Mouse (Mus musculus) CH12.LX (cell line): Measurements from ENCODE around the gene Zfp618. TPM values are rescaled to one million over a fixed set of nuclear protein-coding genes. Genes with fewer than 3 reads are reported as not detected.

Experiments
- DNase-seq: peaks from one replicate; pipeline ENCODE4 v3.0.0-alpha.2; 2013; ENCODE audit errors: extremely low read depth
- H3K27ac ChIP-seq: 2 replicates; pipeline ENCODE4 v1.5.1; 2012; ENCODE audit warnings: low read depth, mild to moderate bottlenecking, control low read depth, moderate library complexity; ENCODE audit not compliant: insufficient read depth
- H3K27me3 ChIP-seq: replicated peaks from 2 replicates; pipeline ENCODE3; 2012; ENCODE audit warnings: inconsistent platforms
- H3K36me3 ChIP-seq, 2 experiments: replicated peaks in 1 of 2; 2 replicates each; pipeline versions ENCODE3 to v1.6.1; 2012; ENCODE audit warnings: inconsistent platforms in 1 of 2, low read length in 1 of 2, mild to moderate bottlenecking in 1 of 2, mixed read lengths in 1 of 2, moderate library complexity in 1 of 2; ENCODE audit not compliant: control insufficient read depth in 1 of 2, insufficient read depth in 1 of 2
- H3K4me1 ChIP-seq, 2 experiments: 2 replicates each; pipeline ENCODE4 v1.6.1; 2012; ENCODE audit warnings: inconsistent platforms in 1 of 2, moderate library complexity in 1 of 2; ENCODE audit not compliant: insufficient read depth in 2 of 2, control insufficient read depth in 1 of 2
- H3K4me2 ChIP-seq: 2 replicates; pipeline ENCODE4 v1.6.1; 2012; ENCODE audit warnings: low read depth, mild to moderate bottlenecking, control low read depth; ENCODE audit not compliant: poor library complexity, insufficient read depth, severe bottlenecking
- H3K4me3 ChIP-seq, 3 experiments: fragments of 150-350 bp in 1 of 3; sonication (generic) in 1 of 3; replicated peaks in 1 of 3; 2 replicates each; pipeline versions ENCODE3 to v1.5.1; 2011 to 2012; ENCODE audit warnings: low read depth in 2 of 3, low read length in 2 of 3, mild to moderate bottlenecking in 2 of 3, moderate library complexity in 2 of 3, control low read depth in 1 of 3, improper control_type of control experiment in 1 of 3, inconsistent platforms in 1 of 3, mixed read lengths in 1 of 3; ENCODE audit not compliant: poor library complexity in 1 of 3
- H3K79me2 ChIP-seq: replicated peaks from 2 replicates; pipeline ENCODE4 v1.6.1; 2012; ENCODE audit warnings: mild to moderate bottlenecking, moderate library complexity; ENCODE audit not compliant: control insufficient read depth, poor library complexity, insufficient read depth, severe bottlenecking; ENCODE audit errors: extremely low read depth
- H3K9ac ChIP-seq: 2 replicates; pipeline ENCODE4 v1.6.1; 2012; ENCODE audit warnings: low read depth, mild to moderate bottlenecking, control low read depth, moderate library complexity; ENCODE audit not compliant: insufficient read depth
- H3K9me3 ChIP-seq: replicated peaks from 2 replicates; pipeline ENCODE3; 2012; ENCODE audit warnings: low read length, inconsistent platforms, mixed read lengths
- BHLHE40 ChIP-seq: IDR thresholded peaks from 2 replicates; pipeline ENCODE4 v1.6.1; 2011; ENCODE audit warnings: mild to moderate bottlenecking, low read depth, low read length, improper control_type of control experiment
- CHD1 ChIP-seq: IDR thresholded peaks from 2 replicates; pipeline ENCODE4 v1.6.1; 2012; ENCODE audit warnings: low read depth, low read length, improper control_type of control experiment, inconsistent platforms
- CTCF ChIP-seq, 2 experiments: IDR thresholded peaks in 1 of 2; conservative IDR thresholded peaks in 1 of 2; 2 replicates each; pipeline ENCODE4 v1.5.1; 2011 to 2012; ENCODE audit warnings: low read depth in 2 of 2, low read length in 2 of 2, improper control_type of control experiment in 1 of 2, inconsistent platforms in 1 of 2, mild to moderate bottlenecking in 1 of 2, moderate library complexity in 1 of 2
- ELF1 ChIP-seq: IDR thresholded peaks from 2 replicates; pipeline ENCODE4 v1.6.1; 2014; ENCODE audit warnings: low read depth, mild to moderate bottlenecking, inconsistent platforms, low read length, improper control_type of control experiment
- EP300 ChIP-seq: IDR thresholded peaks from 2 replicates; pipeline ENCODE4 v1.6.1; 2011; ENCODE audit warnings: low read length, improper control_type of control experiment
- HCFC1 ChIP-seq: IDR thresholded peaks from 2 replicates; pipeline ENCODE4 v1.6.1; 2012; ENCODE audit warnings: low read depth, mild to moderate bottlenecking, inconsistent platforms, low read length, improper control_type of control experiment
- IRF4 ChIP-seq: IDR thresholded peaks from 2 replicates; pipeline ENCODE4 v1.6.1; 2014; ENCODE audit warnings: low read depth, mild to moderate bottlenecking, inconsistent platforms, low read length, improper control_type of control experiment
- JUN ChIP-seq: IDR thresholded peaks from 2 replicates; pipeline ENCODE4 v1.6.1; 2011; ENCODE audit warnings: low read depth, mild to moderate bottlenecking, low read length, improper control_type of control experiment, moderate library complexity; ENCODE audit not compliant: insufficient read depth
- MAX ChIP-seq: IDR thresholded peaks from 2 replicates; pipeline ENCODE4 v1.6.1; 2011; ENCODE audit warnings: low read length, improper control_type of control experiment
- MAZ ChIP-seq: IDR thresholded peaks from 2 replicates; pipeline ENCODE4 v1.6.1; 2012; ENCODE audit warnings: low read depth, mild to moderate bottlenecking, inconsistent platforms, low read length, improper control_type of control experiment, moderate library complexity
- MEF2A ChIP-seq: IDR thresholded peaks from 2 replicates; pipeline ENCODE4 v1.6.1; 2014; ENCODE audit warnings: low read depth, mild to moderate bottlenecking, inconsistent platforms, low read length, improper control_type of control experiment, borderline replicate concordance
- MYC ChIP-seq: IDR thresholded peaks from 2 replicates; pipeline ENCODE4 v1.6.1; 2011; ENCODE audit warnings: low read depth, mild to moderate bottlenecking, improper control_type of control experiment, low read length
- NELFE ChIP-seq: IDR thresholded peaks from 2 replicates; pipeline ENCODE4 v1.6.1; 2011; ENCODE audit warnings: low read depth, low read length, improper control_type of control experiment
- PAX5 ChIP-seq: IDR thresholded peaks from 2 replicates; pipeline ENCODE4 v1.6.1; 2012; ENCODE audit warnings: low read length, inconsistent platforms, mixed read lengths
- POLR2A ChIP-seq: IDR thresholded peaks from 2 replicates; pipeline ENCODE4 v1.6.1; 2011; ENCODE audit warnings: low read depth, mild to moderate bottlenecking, improper control_type of control experiment, low read length
- RAD21 ChIP-seq: IDR thresholded peaks from 2 replicates; pipeline ENCODE4 v1.6.1; 2011; ENCODE audit warnings: low read depth, mild to moderate bottlenecking, low read length, improper control_type of control experiment, moderate library complexity
- RCOR1 ChIP-seq: conservative IDR thresholded peaks from 2 replicates; pipeline ENCODE4 v1.6.1; 2012; ENCODE audit warnings: low read depth, mild to moderate bottlenecking, inconsistent platforms, low read length, improper control_type of control experiment
- SMC3 ChIP-seq: IDR thresholded peaks from 2 replicates; pipeline ENCODE4 v1.6.1; 2011; ENCODE audit warnings: low read depth, low read length, improper control_type of control experiment
- TCF12 ChIP-seq: IDR thresholded peaks from 2 replicates; pipeline ENCODE4 v1.6.1; 2014; ENCODE audit warnings: low read depth, mild to moderate bottlenecking, inconsistent platforms, low read length, improper control_type of control experiment
- UBTF ChIP-seq: IDR thresholded peaks from 2 replicates; pipeline ENCODE4 v1.6.1; 2012; ENCODE audit warnings: low read depth, mild to moderate bottlenecking, inconsistent platforms, low read length, improper control_type of control experiment, moderate library complexity
- USF2 ChIP-seq: conservative IDR thresholded peaks from 2 replicates; pipeline ENCODE4 v1.6.1; 2011; ENCODE audit warnings: low read depth, low read length, improper control_type of control experiment
- dilution Hi-C: fragments of 300-500 bp; cut with MboI; formaldehyde crosslinking; loops from 2 replicates; pipeline ENCODE4 v1.14.3; 2020; ENCODE audit warnings: low sequenced_read_pairs; ENCODE audit not compliant: extremely low pct_unique_long_range_greater_than_20kb, extremely low pct_ligation_motif_present
- in situ Hi-C: fragments of 300-500 bp; cut with MboI; formaldehyde crosslinking; loops from 3 replicates; pipeline ENCODE4 v1.14.3; 2019; ENCODE audit warnings: low sequenced_read_pairs, low pct_ligation_motif_present, low pct_unique_long_range_greater_than_20kb, mixed read lengths
- polyA plus RNA-seq: library from polyadenylated mRNA; unstranded; fragments of >175 nt; gene quantifications from 2 replicates; pipeline ENCODE4 v1.2.1, GENCODE M21; 2012; ENCODE audit warnings: low read depth; ENCODE audit not compliant: insufficient read length
- total RNA-seq, 2 experiments: library from RNA; depleted of rRNA; stranded (reverse); fragments of 300-350 nt in 1 of 2; fragments of >200 nt in 1 of 2; gene quantifications; 2 replicates each; pipeline ENCODE4 v1.2.3; 2012 to 2014

Gene Zfp618
- total and polyA plus RNA-seq, 3 experiments, result not detected

GRCm38 (mm10) chr4:63105651-63106050 lies 140.3 kb downstream of the Zfp618 start:
- no peaks in the 10 kb centered on the region for H3K36me3 ChIP-seq
- H3K27ac ChIP-seq, result no peak overlapping the region
- no peak for DNase-seq
- no peaks in the 10 kb centered on the region for H3K4me1 ChIP-seq
- in situ Hi-C loops, result loop anchor here (25.0 kb wide), 1 partner anchor 318 kb away; no protein-coding TSS in a partner anchor
- peaks cover 11% of the 10 kb centered on the region for H3K9me3 ChIP-seq
- no peak overlapping the region for H3K9ac ChIP-seq
- H3K4me2 ChIP-seq, result no peak overlapping the region
- H3K4me3 ChIP-seq, result no peak overlapping the region
- peaks cover 68% of the 10 kb centered on the region for H3K27me3 ChIP-seq
- TF ChIP-seq CHD1 (no peak), MYC (no peak), IRF4 (no peak)
- H3K79me2 ChIP-seq, result no peaks in the 10 kb centered on the region
- dilution Hi-C loops, result no loop called here

- dilution Hi-C loops (no loop called here), in situ Hi-C loops (loop anchor here (25.0 kb wide), 1 partner anchor 332 kb away; no protein-coding TSS in a partner anchor)
- Histone ChIP-seq H3K4me1 (no peaks in the 10 kb centered on the region), H3K9ac (no peak overlapping the region), H3K27me3 (peaks cover 66% of the 10 kb centered on the region), H3K27ac (no peak overlapping the region), H3K79me2 (no peaks in the 10 kb centered on the region), H3K36me3 (no peaks in the 10 kb centered on the region), H3K9me3 (peaks cover 8% of the 10 kb centered on the region), H3K4me3 (no peak overlapping the region), H3K4me2 (no peak overlapping the region)
- TF ChIP-seq RAD21, result peak; percentile 88
- TF ChIP-seq NELFE, result no peak
- peak; percentile 81 to 92 for TF ChIP-seq CTCF (conservative IDR thresholded peaks at IDR 0.05 in 1 of 2, IDR thresholded peaks at IDR 0.05 in 1 of 2; ENCODE audit: low read depth in 2 of 2, low read length in 2 of 2)
- TF ChIP-seq SMC3, result peak; percentile 87
- no peak for TF ChIP-seq TCF12
- DNase-seq, result peak; percentile 61
These were observed 153.5 kb downstream of the Zfp618 start for GRCm38 (mm10) chr4:63118639-63119437.

DNA sequence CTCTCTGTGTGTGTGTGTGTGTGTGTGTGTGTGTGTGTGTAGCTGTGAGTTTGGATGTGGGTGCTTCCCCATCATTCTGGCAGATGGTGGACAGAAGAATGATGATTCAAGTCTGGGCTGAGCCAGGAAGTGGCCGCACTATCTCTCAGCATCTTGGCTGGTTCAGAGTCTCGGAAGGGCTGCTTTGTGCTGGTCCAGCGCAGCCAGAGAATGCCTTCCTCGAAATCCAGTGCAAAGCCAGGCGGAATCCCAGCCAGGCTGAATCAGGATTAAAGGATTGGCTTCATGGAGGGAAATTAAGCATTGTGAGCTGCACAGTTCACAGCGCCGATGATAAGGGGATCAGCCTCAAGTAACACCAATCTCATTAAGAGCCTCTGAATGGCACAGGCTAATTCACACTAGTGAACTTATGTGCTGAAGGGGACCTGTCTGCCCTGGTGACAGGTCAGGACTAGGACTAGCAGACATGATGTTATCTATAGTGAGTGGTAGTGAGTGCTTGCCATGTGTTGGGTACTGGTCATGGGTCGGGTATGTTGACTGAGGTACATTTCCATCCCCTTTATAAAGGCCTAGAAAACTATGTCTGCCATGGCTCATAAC lies 159.6 kb downstream of the Zfp618 start:
- dilution Hi-C loops, result no loop called here
- TF ChIP-seq UBTF (no peak), PAX5 (no peak), BHLHE40 (no peak), TCF12 (no peak), MAX (no peak), MAZ (no peak), RAD21 (no peak), ELF1 (no peak), EP300 (no peak), JUN (no peak), USF2 (no peak), CHD1 (no peak), SMC3 (no peak), IRF4 (no peak), RCOR1 (no peak), MEF2A (no peak), POLR2A (no peak), HCFC1 (no peak), CTCF (conservative IDR thresholded peaks at IDR 0.05 in 1 of 2, IDR thresholded peaks at IDR 0.05 in 1 of 2; ENCODE audit: low read depth in 2 of 2, low read length in 2 of 2) (no peak)
- TF ChIP-seq, all 38 proteins: peak for 0
- no peak overlapping the region for H3K27ac ChIP-seq
- no peak overlapping the region for H3K4me3 ChIP-seq
- no peak overlapping the region for H3K9ac ChIP-seq
- no peak for DNase-seq
- no peaks in the 10 kb centered on the region for H3K4me1 ChIP-seq
- no peak overlapping the region for H3K4me2 ChIP-seq
- H3K36me3 ChIP-seq, result no peaks in the 10 kb centered on the region
- in situ Hi-C loops, result loop anchor here (25.0 kb wide), 2 partner anchors 238 to 338 kb away; no protein-coding TSS in a partner anchor
- H3K79me2 ChIP-seq, result no peaks in the 10 kb centered on the region
- peaks cover 8% of the 10 kb centered on the region for H3K9me3 ChIP-seq
- peaks cover 70% of the 10 kb centered on the region for H3K27me3 ChIP-seq
